Mouse (Mus musculus): ENCODE results near the gene Hnrnpm.

The Hnrnpm gene

DNA sequence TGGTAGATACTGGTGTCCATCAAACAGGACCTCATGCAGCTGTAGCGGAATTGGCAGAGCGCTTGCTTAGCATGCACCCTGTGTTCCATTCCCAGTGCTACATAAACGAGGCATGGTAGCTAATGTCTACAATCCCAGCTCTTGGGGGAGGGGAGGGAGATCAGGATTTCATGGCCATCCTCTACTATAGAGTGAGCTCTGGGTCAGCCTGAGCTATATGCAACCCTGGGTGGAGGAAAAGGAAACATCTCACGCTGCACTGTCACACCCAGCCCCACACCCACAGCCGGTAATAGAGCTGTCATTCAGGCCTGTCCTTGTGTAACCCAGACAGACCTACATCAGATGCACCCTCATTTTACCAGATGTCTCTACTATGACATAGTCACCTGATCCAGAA, 88.2 kb downstream of the Hnrnpm start:
- DNase-seq (ENCODE audit: low spot score in 2 of 2): no peak

DNA sequence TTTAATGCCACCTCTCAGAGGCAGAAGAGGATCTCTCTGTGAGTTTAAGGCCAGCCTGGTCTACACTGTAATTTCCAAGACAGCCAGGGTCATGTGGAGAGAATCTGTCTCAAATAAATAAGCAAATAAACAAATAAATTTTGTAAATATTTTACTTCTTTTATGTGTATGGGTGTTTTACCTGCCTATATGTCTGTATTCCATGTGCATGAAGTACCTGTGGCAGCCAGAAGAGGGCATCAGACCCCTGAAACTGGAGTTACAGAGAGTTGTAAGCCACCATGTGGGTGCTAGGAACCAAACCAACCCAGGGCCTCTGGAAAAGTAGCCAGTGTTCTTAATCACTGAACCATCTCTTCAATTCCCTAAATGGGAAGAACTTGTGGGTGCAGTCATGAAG, 89.4 kb downstream of the Hnrnpm start:
- no peak for DNase-seq (ENCODE audit: low spot score in 2 of 2)

Data from frontal cortex, postnatal 36 days (tissue).